Mouse (Mus musculus) NIH3T3 (cell line): ENCODE measurements around the gene Ivns1abp.

Experiments
- DNase-seq: peaks from one replicate; pipeline ENCODE4 v3.0.0-alpha.2; 2012; ENCODE audit warnings: low read depth

Ivns1abp gene

DNA sequence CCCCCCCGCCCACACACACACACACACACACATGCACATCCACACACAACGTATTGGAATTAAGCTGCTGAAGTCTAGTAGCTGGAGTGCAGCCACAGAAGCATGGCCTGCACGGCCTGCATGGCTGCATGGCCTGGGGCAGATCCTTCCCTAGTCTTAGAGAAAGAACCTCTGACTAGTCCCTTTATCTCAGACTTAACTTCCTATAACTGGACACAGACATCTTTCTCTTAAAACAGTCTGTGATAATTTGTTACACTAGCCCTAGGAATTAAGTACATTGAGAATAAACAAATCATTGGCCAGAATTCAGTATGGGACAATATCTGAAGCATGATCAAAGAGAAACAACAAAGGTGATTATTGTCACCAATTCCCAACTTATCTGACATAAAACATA is 2.0 kb upstream of the Ivns1abp start:
- no peak for DNase-seq

DNA sequence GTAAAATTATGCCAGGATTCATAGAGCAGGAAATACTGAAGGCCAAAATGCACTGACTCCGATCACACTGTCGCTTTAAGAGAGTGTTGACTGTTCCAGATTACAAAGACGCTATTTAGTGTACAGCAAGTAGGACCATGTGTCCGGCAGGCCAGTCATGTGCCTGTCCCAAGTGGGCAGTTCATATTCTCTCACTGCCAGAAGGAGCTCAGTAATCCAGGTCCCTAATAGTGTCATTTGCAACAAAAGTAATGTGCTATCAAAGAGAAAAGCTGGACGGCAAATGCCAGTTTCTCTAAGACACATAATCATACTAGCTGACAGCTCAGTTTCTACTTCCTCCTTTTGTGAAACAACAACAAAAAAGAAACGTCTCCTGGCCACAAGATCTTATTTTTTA is 1.3 kb upstream of the Ivns1abp start:
- no peak for DNase-seq

DNA sequence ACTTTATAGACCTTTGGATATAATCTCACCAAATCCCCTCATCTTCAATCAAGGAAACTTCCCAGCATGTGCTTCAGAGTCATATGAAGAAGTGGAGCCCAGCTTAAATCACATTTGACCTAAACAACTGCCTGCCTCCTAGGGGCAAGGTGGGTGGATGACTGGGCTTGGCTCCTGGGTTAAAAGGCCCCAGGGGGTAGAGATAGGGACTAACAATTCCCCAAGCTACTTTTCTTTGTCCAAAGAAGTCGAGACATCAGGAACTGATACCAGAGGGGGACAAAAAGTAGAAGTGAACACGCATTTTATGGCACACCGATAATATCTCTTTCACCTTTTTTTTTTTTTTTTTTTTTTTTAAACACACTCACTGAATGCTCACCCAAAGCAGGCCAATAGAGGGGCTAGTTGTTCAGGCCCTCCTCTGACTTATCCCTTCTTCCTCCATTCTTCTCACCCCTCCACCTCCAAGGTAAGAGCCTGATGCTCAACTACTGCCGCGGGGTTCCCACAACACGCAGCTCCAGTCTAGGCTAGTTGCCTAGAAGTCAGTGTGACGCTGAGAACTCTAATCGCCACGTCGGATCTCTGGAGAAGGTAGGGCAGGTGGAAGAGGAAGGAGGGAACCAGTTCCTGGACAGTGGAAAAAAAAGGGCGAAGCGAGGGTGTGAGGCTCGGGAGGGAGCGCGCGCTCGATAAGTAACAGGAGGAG is 550 bp upstream of the Ivns1abp start:
- no peak for DNase-seq

DNA sequence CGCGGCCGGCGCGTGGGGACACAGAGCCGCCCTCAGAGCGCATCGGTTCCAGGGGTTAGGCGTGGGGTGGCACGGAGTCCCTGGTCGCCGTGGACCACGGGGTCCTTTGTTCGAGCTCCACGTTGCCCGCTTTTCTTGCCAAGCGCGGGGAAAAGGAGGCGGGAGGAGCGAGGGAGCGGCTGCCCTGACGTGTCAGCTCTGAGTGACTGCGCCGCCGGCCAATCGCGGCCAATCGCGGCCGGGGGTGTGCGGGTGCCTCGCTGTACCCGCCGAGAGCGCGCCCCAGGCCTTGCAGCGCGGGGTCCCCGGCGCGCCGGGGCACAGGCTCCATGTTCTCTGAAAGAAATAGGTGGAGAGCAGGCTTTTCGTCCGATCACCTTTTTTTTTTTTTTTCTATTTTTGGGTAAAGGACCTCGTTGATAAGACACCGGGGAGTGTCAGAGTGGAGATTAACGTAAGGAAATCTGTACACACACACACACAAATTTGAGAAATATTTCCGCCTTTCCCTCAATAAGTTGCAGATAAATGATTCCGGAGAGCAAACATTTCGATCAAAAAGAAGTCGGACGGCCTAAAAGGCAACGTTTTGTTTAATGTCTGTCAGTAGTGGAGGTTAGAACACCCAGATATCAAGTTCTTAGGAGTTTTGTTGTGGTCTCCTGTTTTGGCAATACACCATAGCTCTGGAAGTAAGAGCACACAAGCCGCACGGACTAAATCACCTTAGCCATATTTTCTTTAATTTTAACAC is 1.0 kb downstream of the Ivns1abp start:
- DNase-seq, result peak; percentile 97

DNA sequence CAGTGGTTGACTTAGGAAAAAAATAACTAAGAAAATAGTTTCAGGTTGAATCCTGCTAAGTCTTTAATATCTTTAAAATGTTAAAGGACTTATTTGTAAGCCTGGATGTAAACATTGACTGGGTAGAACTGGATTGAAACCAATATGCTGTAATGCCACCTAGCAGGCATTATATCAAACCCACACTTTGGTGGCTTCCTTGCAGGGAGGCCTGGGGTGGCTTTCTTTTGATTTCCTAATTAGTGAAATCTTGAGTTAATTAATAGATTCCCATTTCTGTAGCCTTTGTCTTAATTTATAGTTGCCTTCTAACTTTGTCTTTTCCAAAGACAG is 1.6 kb downstream of the Ivns1abp start:
- no peak for DNase-seq

DNA sequence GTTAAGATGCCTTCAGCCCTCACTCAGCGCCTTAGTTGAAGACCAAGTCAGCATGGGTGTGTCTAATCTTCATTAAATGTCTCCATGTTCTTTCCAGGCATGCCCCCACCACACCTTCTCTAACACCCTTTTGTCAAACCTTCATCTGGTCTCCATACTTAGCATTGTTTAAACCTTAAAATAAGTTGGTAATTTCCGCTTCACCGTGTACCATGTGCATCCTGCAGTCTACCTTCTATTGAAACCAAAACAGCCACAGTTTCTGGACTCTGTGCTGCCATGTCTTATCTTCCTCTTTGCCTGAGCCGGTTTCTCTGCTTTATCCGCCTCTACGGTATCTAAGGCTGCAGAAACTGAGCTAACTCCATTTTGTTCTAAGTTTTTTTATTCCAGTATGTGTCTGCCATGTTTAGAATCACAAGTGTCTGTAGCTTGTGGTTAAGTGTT is 2.4 kb downstream of the Ivns1abp start:
- no peak for DNase-seq

DNA sequence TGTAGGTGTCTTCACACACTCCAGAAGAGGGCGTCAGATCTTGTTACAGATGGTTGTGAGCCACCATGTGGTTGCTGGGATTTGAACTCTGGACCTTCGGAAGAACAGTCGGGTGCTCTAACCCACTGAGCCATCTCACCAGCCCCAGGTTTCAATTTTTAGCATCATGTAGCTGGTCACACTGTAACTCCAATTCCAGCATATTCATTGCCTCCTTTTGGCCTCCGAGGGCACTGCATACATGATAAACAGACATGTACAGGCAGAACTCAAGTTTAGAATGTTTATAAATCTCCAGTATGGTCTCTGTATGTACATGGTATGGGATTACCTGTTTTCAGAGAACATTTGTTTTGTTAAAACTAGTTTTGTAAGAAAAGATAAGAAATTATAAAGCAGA is 4.0 kb downstream of the Ivns1abp start:
- peak; percentile 29 for DNase-seq

DNA sequence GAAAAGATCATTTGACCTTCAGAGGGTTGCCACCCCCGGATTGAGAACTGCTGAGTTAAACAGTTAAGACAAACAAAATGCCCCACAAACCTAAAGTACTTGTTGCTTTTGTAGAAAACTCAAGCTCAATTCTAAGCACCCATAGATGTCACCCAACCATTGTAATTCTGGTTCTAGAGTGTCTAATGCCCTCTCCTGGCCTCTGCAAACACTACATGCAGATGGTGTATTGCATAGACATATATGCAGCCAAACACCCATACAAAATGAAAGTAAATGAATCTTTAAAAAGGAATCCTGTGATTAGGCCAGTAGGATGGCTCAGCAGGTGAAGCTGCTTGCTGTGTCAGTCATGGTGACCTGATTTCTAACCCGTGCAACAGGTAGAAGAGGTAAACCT is 8.6 kb downstream of the Ivns1abp start:
- peak; percentile 54 for DNase-seq

DNA sequence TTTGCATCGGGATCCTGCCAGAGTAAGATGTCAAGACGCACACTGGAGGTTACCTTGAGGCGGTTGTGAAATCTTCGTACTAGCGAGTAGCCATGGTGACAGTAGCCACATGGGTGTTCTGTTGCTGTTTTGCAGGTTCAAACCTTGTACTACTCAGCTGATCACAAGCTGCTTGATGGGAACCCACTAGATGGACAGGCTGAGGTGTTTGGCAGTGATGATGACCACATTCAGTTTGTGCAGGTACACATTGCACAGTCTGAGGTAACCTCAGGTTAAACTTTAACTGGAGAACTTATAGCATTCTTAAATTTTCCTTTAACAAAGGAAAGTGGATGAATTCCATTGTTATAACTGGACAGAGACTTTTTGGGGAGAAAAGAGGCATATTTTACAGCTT is 11.7 kb downstream of the Ivns1abp start:
- DNase-seq, result no peak

DNA sequence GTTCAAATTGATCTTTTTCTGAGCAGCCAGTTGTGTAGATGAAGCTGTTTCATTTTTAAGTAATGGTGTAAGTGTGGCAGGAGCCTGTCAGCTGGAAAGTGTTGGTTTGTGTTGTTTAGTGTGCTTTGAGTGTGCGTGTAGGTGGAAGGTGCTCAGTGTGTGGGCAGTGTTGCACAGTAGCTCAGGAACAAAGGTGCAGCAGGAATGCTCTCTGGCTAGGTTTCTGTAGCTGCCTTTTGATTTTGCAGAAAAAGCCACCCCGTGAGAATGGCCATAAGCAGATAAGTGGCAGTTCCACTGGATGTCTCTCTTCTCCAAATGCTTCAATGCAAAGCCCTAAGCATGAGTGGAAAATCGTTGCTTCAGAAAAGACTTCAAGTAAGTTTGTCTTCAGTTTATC is 15.1 kb downstream of the Ivns1abp start:
- DNase-seq, result no peak

DNA sequence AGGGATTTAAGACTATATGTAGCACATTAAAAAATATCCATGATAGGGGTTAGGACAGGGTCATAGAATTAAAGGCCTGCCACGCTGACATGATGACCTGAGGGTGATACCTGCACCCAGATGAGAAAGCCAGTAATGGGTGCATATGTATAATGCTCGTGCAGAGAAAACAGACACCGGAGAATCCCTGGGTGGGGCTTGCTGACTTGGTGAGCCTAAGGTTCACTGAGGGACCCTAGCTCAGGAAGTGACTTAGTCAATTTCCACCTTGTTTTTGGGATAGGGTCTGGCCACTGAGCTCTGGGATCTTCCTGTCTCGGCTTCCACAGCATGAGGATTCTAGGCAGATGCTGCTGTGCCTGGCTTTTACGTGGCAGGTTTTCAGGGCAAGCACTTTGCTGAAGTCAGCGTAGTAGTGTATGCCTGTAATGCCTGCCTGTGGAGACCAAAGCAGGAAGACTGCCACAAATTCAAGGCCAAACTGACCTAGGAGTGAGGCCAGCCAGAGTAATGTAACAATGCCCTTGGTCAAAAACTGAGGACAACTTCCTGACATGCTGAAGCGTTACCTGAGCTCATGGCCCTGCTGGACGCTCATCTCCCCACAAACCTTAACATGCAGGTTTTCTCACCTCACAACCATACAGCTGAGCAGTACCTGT is 22.8 kb downstream of the Ivns1abp start:
- no peak for DNase-seq

DNA sequence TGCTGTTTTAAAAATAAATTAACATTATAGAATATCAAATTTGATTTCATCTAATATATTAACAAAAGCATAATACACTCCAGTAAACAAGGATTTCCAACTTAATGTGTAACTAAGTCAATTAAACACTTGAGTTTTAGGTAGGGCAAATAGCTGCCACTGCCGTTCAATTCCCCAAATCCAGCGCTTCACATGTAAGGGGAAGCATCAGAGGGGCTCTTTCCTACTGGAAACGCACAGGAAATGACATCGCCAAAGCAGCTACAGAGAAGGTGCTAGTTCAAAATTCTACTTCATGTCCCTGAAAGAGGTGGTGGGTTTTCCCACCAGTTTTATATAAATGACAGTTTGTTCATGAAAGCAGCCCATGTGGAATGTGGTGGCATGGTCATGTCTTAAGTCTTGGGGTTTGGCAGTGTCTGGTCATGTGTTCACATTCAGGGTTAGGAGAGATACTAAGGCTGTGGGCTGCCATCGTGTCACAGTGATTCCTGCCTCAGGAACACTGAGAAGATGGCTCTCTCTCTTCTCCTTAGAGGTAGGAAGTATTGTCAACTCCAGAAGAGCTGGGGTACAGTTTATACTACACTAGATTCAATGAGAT is 23.5 kb downstream of the Ivns1abp start:
- no peak for DNase-seq

DNA sequence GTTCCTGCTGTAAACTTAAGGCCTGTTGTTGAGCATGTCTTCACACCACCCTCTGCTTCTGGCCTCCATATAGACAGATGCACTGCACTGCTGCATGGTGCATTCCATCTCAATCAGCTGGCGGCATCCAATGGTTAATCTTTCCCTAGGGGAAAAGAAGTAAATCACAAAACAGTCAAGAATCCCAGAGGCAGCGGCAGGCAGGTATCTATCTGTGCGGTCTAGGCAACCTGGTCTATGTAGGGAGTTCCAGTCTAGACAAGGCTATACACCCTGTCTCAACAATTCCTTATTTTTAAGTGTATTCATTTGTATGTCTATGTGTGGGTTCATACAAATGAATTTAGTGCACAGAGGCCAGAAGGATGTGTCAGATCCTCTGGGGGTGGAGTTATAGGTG is 24.2 kb downstream of the Ivns1abp start:
- no peak for DNase-seq

DNA sequence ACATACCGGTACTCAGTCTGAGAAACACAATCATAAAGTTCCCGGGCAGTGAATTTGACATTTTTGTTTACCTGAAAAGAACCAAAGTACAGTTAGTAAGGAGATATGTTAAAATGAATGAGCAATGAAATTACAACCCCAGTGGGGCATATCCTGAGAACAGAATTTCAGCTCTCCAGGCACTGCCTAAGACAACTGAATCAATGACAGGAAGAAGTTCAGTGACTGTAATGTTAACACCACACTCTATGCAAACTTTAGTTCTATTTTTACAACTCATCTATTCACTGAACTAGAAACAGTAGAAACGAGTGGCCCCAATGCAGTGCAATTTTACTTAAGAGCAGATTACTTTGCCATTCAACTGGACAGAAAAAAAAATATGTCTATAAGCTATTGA is 26.3 kb downstream of the Ivns1abp start:
- DNase-seq, result no peak

DNA sequence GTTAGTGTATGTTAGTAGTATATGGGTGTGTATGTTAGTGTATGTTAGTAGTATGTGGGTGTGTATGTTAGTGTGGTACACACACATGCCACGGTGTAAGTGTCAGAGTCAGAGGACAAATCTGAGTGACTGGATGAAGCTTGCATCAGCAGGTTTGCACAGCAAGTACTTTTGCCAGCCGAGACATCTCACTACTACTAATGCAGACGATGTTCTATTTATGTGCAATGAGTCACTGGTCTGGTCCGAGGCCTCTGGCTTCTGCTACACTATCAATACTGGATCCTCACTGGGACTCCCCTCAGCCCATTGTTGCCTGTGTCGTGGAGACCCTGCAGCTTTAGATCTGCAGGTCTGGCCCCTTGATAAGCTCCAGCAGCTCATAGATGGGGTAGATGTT is 27.3 kb downstream of the Ivns1abp start:
- DNase-seq, result peak; percentile 42

DNA sequence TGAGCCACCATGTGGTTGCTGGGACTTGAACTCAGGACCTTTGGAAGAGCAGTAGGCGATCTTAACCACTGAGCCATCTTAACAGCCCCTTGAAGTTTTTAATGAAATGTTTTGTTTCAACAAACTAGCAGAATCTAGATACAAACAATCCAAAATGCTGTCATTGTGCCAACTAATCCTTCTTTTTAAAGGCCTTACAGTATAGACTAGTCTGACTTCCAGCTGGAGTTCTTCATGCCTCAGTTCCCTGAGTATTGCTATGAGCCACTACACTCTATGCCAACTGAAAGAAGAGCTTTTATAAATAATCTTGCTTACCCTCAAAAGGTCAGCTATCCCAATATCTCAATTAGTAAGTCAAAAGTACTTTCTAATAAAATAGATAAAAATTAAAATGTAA is 28.5 kb downstream of the Ivns1abp start:
- DNase-seq, result no peak

DNA sequence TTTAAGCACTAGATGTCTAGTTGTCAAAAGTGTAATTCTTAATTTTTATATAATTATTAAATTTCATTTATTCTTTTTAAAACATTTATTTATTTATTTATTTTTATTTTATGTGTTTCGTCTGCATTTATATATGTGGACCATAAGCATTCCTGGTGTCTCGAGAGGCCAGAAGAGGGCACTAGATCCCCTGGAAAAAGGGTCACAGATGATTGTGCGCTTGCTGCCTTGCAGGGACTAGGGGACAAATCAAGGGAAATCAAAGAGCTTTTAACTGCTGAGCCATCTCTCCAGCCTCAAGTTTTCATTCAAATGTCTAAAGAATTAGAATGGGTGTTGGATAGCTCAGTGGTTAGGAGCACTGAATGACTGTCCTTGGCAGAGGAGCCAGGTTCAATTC is 33.1 kb downstream of the Ivns1abp start:
- DNase-seq, result peak; percentile 27

DNA sequence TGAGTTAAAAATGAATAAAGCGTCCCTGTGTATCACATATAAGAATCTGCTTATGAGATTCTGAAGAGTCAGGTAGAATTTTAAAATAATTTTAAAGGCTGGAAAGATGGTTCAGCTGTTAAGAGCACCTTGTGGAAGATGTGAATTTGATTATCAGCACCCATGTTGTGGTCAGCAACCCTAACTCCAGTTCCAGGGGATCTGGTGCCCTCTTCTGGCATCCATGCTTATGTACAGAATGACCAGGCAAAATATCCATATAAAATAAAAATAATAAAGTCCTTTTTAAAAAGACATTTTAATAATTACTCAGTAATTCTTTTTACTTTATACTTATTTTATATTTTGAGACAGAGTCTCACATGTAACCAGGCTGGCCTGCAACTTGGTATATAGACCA is 45.8 kb downstream of the Ivns1abp start:
- peak; percentile 77 for DNase-seq

DNA sequence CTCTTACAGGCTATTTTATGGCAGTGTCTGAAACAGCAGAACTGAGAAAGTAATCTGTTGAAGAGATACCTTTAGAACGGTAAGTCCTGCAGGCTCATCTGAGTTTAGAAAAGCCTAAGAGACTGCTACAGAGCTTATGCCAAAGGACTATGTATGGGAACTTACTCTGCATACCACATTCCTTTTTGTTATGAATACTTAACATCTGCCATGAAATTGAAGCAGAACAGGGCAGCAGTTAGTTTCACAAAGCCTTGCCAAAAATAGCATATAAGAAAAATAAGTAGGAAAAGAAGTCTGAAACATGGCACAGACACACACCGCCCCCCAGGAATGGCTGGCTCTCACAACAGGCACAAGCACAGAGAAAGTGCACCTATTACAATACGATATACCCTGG is 65.5 kb downstream of the Ivns1abp start:
- peak; percentile 9 for DNase-seq
